Mouse (Mus musculus) liver, embryonic 11.5 days (tissue): ENCODE results near the gene Alb. TPM values are rescaled to one million over a fixed set of nuclear protein-coding genes. Genes with fewer than 3 reads are reported as not detected.

Experiments
- ATAC-seq: fragments of 200-750 bp; cut with Nextera tagmentation; replicated peaks from 2 replicates; pipeline ENCODE4 v1.8.0; 2017; ENCODE audit warnings: moderate number of reproducible peaks, mild to moderate bottlenecking, moderate TSS enrichment, moderate library complexity; ENCODE audit not compliant: low FRiP score
- DNase-seq: peaks from one replicate; pipeline ENCODE4 v3.0.0-alpha.2; 2017; ENCODE audit warnings: low spot score
- H3K27ac ChIP-seq: fragments of 300-500 bp; sonication (generic); 2 replicates; pipeline ENCODE4 v1.5.1; 2014; ENCODE audit warnings: mild to moderate bottlenecking, low read depth, low read length, control low read depth
- H3K27me3 ChIP-seq: fragments of 300-500 bp; sonication (generic); replicated peaks from 2 replicates; pipeline ENCODE4 v1.6.1; 2014; ENCODE audit warnings: low read length, mixed read lengths; ENCODE audit not compliant: control insufficient read depth, insufficient read depth
- H3K36me3 ChIP-seq: fragments of 300-500 bp; sonication (generic); 2 replicates; pipeline ENCODE4 v1.6.1; 2014; ENCODE audit warnings: mild to moderate bottlenecking, low read length, moderate library complexity, mixed read lengths; ENCODE audit not compliant: control insufficient read depth, insufficient read depth
- H3K4me1 ChIP-seq: fragments of 300-500 bp; sonication (generic); replicated peaks from 2 replicates; pipeline ENCODE4 v1.6.1; 2014; ENCODE audit warnings: low read length, mixed read lengths; ENCODE audit not compliant: control insufficient read depth, insufficient read depth
- H3K4me2 ChIP-seq: fragments of 300-500 bp; sonication (generic); 2 replicates; pipeline ENCODE4 v1.6.1; 2014; ENCODE audit warnings: mild to moderate bottlenecking, control low read depth, moderate library complexity
- H3K4me3 ChIP-seq: fragments of 300-500 bp; sonication (generic); 2 replicates; pipeline ENCODE4 v1.5.1; 2014; ENCODE audit warnings: low read depth, low read length, control low read depth
- H3K9ac ChIP-seq: fragments of 300-500 bp; sonication (generic); 2 replicates; pipeline ENCODE4 v1.6.1; 2014; ENCODE audit warnings: low read depth, low read length, control low read depth
- H3K9me3 ChIP-seq: fragments of 300-500 bp; sonication (generic); 2 replicates; pipeline ENCODE4 v1.6.1; 2016; ENCODE audit warnings: low read length, inconsistent platforms, mixed read lengths; ENCODE audit not compliant: control insufficient read depth
- WGBS: fragments of 180-500 bp; shearing (Covaris S2); extraction: QIAGEN DNeasy Blood & Tissue Kit; methylation state at CpG from one replicate; pipeline ENCODE4 v1.1.7; 2014; 5-methylcytosine and 5-hydroxymethylcytosine counted together
- polyA plus RNA-seq: library from polyadenylated mRNA; unstranded; fragments of >200 nt; fragmentation: Nextera tagmentation; extraction: Ambion mirVana; gene quantifications from 2 replicates; pipeline ENCODE4 v1.2.1, GENCODE M21; 2014

The Alb gene
- polyA plus RNA-seq, 1 experiment from 2014 or later: 772 TPM

GRCm38 (mm10) chr5:90477308-90478140, 16.8 kb downstream of the Alb start:
- Histone ChIP-seq H3K36me3 (no peaks in the 10 kb centered on the region), H3K9me3 (no peaks in the 10 kb centered on the region), H3K9ac (no peak overlapping the region), H3K4me1 (no peaks in the 10 kb centered on the region), H3K4me3 (no peak overlapping the region), H3K4me2 (no peak overlapping the region), H3K27me3 (no peaks in the 10 kb centered on the region), H3K27ac (no peak overlapping the region)
- peak; percentile 44; the same call in 1 of the 2 replicates for ATAC-seq
- DNase-seq: no peak
- WGBS: 72% methylated on average over 7 of the region's 7 CpGs

- H3K4me2 ChIP-seq: no peak overlapping the region
- ATAC-seq (no peak), DNase-seq (no peak)
- no peak overlapping the region for H3K9ac ChIP-seq
- no peak overlapping the region for H3K4me3 ChIP-seq
- H3K36me3 ChIP-seq: no peaks in the 10 kb centered on the region
- WGBS: 49% methylated on average over 1 of the region's 1 CpGs
- H3K27me3 ChIP-seq: no peaks in the 10 kb centered on the region
- H3K27ac ChIP-seq: no peak overlapping the region
- H3K9me3 ChIP-seq: no peaks in the 10 kb centered on the region
- H3K4me1 ChIP-seq: no peaks in the 10 kb centered on the region
Measured at GRCm38 (mm10) chr5:90478886-90479285, 18.2 kb downstream of the Alb start.

GRCm38 (mm10) chr5:90485597-90485996, 24.9 kb downstream of the Alb start:
- Histone ChIP-seq H3K9me3 (no peaks in the 10 kb centered on the region), H3K9ac (no peak overlapping the region), H3K4me1 (no peaks in the 10 kb centered on the region), H3K36me3 (no peaks in the 10 kb centered on the region), H3K4me3 (no peak overlapping the region), H3K27me3 (no peaks in the 10 kb centered on the region), H3K4me2 (no peak overlapping the region), H3K27ac (peak overlapping the region; percentile 44; the same call in 1 of the 2 replicates)
- DNase-seq: no peak
- ATAC-seq: peak; percentile 34
- 79% methylated on average over 7 of the region's 7 CpGs for WGBS

- Histone ChIP-seq H3K4me3 (no peak overlapping the region), H3K27ac (no peak overlapping the region), H3K4me1 (no peaks in the 10 kb centered on the region), H3K9me3 (no peaks in the 10 kb centered on the region), H3K27me3 (no peaks in the 10 kb centered on the region), H3K9ac (no peak overlapping the region), H3K36me3 (no peaks in the 10 kb centered on the region), H3K4me2 (no peak overlapping the region)
- WGBS: 72% methylated on average over 7 of the region's 7 CpGs
- ATAC-seq (no peak; the same call in 1 of the 2 replicates), DNase-seq (no peak)
Measured at GRCm38 (mm10) chr5:90488323-90488722, 27.6 kb downstream of the Alb start.

- H3K4me3 ChIP-seq: peak within 1 kb of the TSS; percentile 19
- peak within 1 kb of the TSS; percentile 9; the same call in 1 of the 2 replicates for H3K4me2 ChIP-seq
- H3K27ac ChIP-seq: peak within 1 kb of the TSS; percentile 20
Measured at GRCm38 (mm10) chr5:90490518-90490917, 29.8 kb downstream of the Alb start, which contains the start of gene Afp. Afp (plus strand) TSS chr5:90490737.

GRCm38 (mm10) chr5:90492440-90492839, 31.7 kb downstream of the Alb start:
- Histone ChIP-seq H3K36me3 (no peaks in the 10 kb centered on the region), H3K4me2 (peak overlapping the region; percentile 23), H3K4me3 (peak overlapping the region; percentile 24), H3K9ac (no peak overlapping the region), H3K4me1 (no peaks in the 10 kb centered on the region), H3K27ac (peak overlapping the region; percentile 20; the same call in 1 of the 2 replicates), H3K9me3 (no peaks in the 10 kb centered on the region), H3K27me3 (no peaks in the 10 kb centered on the region)
- ATAC-seq: no peak
- WGBS: 69% methylated on average over 9 of the region's 9 CpGs
- no peak for DNase-seq

More at GRCm38 (mm10) chr5:90490518-90490917, 29.8 kb downstream of the Alb start, which contains the start of gene Afp:
- DNase-seq (no peak), ATAC-seq (peak; percentile 25; the same call in 1 of the 2 replicates)
- WGBS: 69% methylated on average over 7 of the region's 7 CpGs
- Histone ChIP-seq H3K4me1 (no peaks in the 10 kb centered on the region), H3K9ac (no peak within 1 kb of the TSS), H3K36me3 (no peaks in the 10 kb centered on the region), H3K27me3 (no peaks in the 10 kb centered on the region), H3K9me3 (no peaks in the 10 kb centered on the region)

GRCm38 (mm10) chr5:90494308-90494707, 33.6 kb downstream of the Alb start:
- DNase-seq (no peak), ATAC-seq (peak; percentile 30)
- no peaks in the 10 kb centered on the region for H3K27me3 ChIP-seq
- H3K4me2 ChIP-seq: no peak overlapping the region
- no peaks in the 10 kb centered on the region for H3K4me1 ChIP-seq
- no peak overlapping the region for H3K27ac ChIP-seq
- H3K36me3 ChIP-seq: no peaks in the 10 kb centered on the region
- WGBS: 80% methylated on average over 4 of the region's 4 CpGs
- no peak overlapping the region for H3K9ac ChIP-seq
- no peak overlapping the region for H3K4me3 ChIP-seq
- H3K9me3 ChIP-seq: no peaks in the 10 kb centered on the region

GRCm38 (mm10) chr5:90499509-90499908, 38.8 kb downstream of the Alb start:
- ATAC-seq: no peak
- no peaks in the 10 kb centered on the region for H3K27me3 ChIP-seq
- WGBS: 75% methylated on average over 7 of the region's 7 CpGs

GRCm38 (mm10) chr5:90500714-90501113, 40.0 kb downstream of the Alb start:
- Histone ChIP-seq H3K27ac (no peak overlapping the region), H3K4me3 (no peak overlapping the region), H3K9me3 (no peaks in the 10 kb centered on the region), H3K9ac (no peak overlapping the region), H3K4me1 (no peaks in the 10 kb centered on the region), H3K36me3 (no peaks in the 10 kb centered on the region), H3K4me2 (no peak overlapping the region), H3K27me3 (no peaks in the 10 kb centered on the region)
- WGBS: 5% methylated on average over 6 of the region's 6 CpGs
- no peak for DNase-seq
- ATAC-seq: no peak

More at GRCm38 (mm10) chr5:90499509-90499908, 38.8 kb downstream of the Alb start:
- Histone ChIP-seq H3K9ac (no peak overlapping the region), H3K36me3 (no peaks in the 10 kb centered on the region), H3K27ac (no peak overlapping the region), H3K4me2 (no peak overlapping the region), H3K4me1 (no peaks in the 10 kb centered on the region), H3K9me3 (no peaks in the 10 kb centered on the region), H3K4me3 (no peak overlapping the region)
- DNase-seq: no peak
